Mouse (Mus musculus) liver, adult 2 months (tissue): ENCODE measurements at regions not wholly inside any gene's neighbourhood (a gene's known extent, or its start where the extent isn't known, plus 50 kb on each side); places are given as distances from the start of the nearest gene placed in this dataset.

ENCODE experiments used
- DNase-seq: peaks from one replicate; pipeline ENCODE4 v3.0.0-alpha.2; 2011; ENCODE audit warnings: low read depth, low spot score; ENCODE audit errors: extremely low read depth
- H3K27ac ChIP-seq: fragments of 200-500 bp; replicated peaks from 2 replicates; pipeline ENCODE4 v1.5.1; 2012; ENCODE audit warnings: low read depth, mild to moderate bottlenecking, control low read depth, inconsistent platforms, low read length; ENCODE audit not compliant: insufficient read depth
- H3K27me3 ChIP-seq: fragments of 200-500 bp; 2 replicates; pipeline ENCODE4 v1.6.1; 2012; ENCODE audit warnings: mild to moderate bottlenecking, moderate library complexity, low read length, inconsistent platforms; ENCODE audit not compliant: control insufficient read depth, insufficient read depth
- H3K36me3 ChIP-seq: fragments of 200-500 bp; 2 replicates; pipeline ENCODE4 v1.6.1; 2012; ENCODE audit warnings: low read length, inconsistent platforms; ENCODE audit not compliant: control insufficient read depth, insufficient read depth
- H3K4me1 ChIP-seq: fragments of 200-500 bp; 2 replicates; pipeline ENCODE4 v1.6.1; 2011; ENCODE audit warnings: low read length; ENCODE audit not compliant: control insufficient read depth, insufficient read depth
- H3K4me3 ChIP-seq: fragments of 200-500 bp; 2 replicates; pipeline ENCODE4 v1.5.1; 2011; ENCODE audit warnings: low read depth, mild to moderate bottlenecking, control low read depth, low read length, moderate library complexity; ENCODE audit not compliant: insufficient read depth
- H3K79me2 ChIP-seq: fragments of 200-500 bp; 2 replicates; pipeline ENCODE4 v1.6.1; 2012; ENCODE audit warnings: inconsistent platforms, mild to moderate bottlenecking, low read length, moderate library complexity; ENCODE audit not compliant: control insufficient read depth, insufficient read depth
- H3K9ac ChIP-seq: fragments of 200-500 bp; 2 replicates; pipeline ENCODE4 v1.6.1; 2012; ENCODE audit warnings: low read depth, mild to moderate bottlenecking, control low read depth, inconsistent platforms, low read length
- CTCF ChIP-seq: fragments of 200-500 bp; IDR thresholded peaks from 2 replicates; pipeline ENCODE4 v1.5.1; 2011; ENCODE audit warnings: low read depth, low read length, control low read depth
- POLR2A ChIP-seq: fragments of 200-500 bp; IDR thresholded peaks from 2 replicates; pipeline ENCODE4 v1.6.1; 2011; ENCODE audit warnings: low read length, control low read depth; ENCODE audit not compliant: insufficient read depth; ENCODE audit errors: extremely low read depth
- WGBS: fragments of 180-500 bp; shearing (Covaris S2); methylation state at CpG from one replicate; pipeline ENCODE4 v1.1.7; 2018; 5-methylcytosine and 5-hydroxymethylcytosine counted together

- Histone ChIP-seq H3K9ac (no peak overlapping the region), H3K4me3 (no peak overlapping the region)
- 83% methylated on average over 6 of the region's 6 CpGs for WGBS
Observed at GRCm38 (mm10) chr13:48042572-48042971, 218.5 kb upstream of the Id4 start.

GRCm38 (mm10) chr13:48046201-48046750 is 214.8 kb upstream of the Id4 start:
- H3K9ac ChIP-seq: no peak overlapping the region
- TF ChIP-seq CTCF (no peak), POLR2A (no peak)
- 81% methylated on average over 25 of the region's 25 CpGs for WGBS

More at GRCm38 (mm10) chr13:48042572-48042971, 218.5 kb upstream of the Id4 start:
- H3K27me3 ChIP-seq: no peaks in the 10 kb centered on the region
- H3K36me3 ChIP-seq: no peaks in the 10 kb centered on the region
- H3K27ac ChIP-seq: no peak overlapping the region
- TF ChIP-seq POLR2A (no peak), CTCF (no peak)
- DNase-seq: no peak
- no peaks in the 10 kb centered on the region for H3K4me1 ChIP-seq
- no peaks in the 10 kb centered on the region for H3K79me2 ChIP-seq

GRCm38 (mm10) chr13:48049796-48050195 is 211.2 kb upstream of the Id4 start:
- no peaks in the 10 kb centered on the region for H3K79me2 ChIP-seq
- H3K4me3 ChIP-seq: no peak overlapping the region
- no peak for DNase-seq
- no peaks in the 10 kb centered on the region for H3K27me3 ChIP-seq
- 87% methylated on average over 6 of the region's 6 CpGs for WGBS
- no peaks in the 10 kb centered on the region for H3K4me1 ChIP-seq
- H3K27ac ChIP-seq: no peak overlapping the region
- H3K36me3 ChIP-seq: no peaks in the 10 kb centered on the region
- no peak for TF ChIP-seq CTCF
- no peak for TF ChIP-seq POLR2A
- H3K9ac ChIP-seq: no peak overlapping the region

More at GRCm38 (mm10) chr13:48046201-48046750, 214.8 kb upstream of the Id4 start:
- Histone ChIP-seq H3K36me3 (no peaks in the 10 kb centered on the region), H3K4me1 (no peaks in the 10 kb centered on the region), H3K27me3 (no peaks in the 10 kb centered on the region), H3K79me2 (no peaks in the 10 kb centered on the region), H3K4me3 (no peak overlapping the region), H3K27ac (no peak overlapping the region)
- no peak for DNase-seq

DNA sequence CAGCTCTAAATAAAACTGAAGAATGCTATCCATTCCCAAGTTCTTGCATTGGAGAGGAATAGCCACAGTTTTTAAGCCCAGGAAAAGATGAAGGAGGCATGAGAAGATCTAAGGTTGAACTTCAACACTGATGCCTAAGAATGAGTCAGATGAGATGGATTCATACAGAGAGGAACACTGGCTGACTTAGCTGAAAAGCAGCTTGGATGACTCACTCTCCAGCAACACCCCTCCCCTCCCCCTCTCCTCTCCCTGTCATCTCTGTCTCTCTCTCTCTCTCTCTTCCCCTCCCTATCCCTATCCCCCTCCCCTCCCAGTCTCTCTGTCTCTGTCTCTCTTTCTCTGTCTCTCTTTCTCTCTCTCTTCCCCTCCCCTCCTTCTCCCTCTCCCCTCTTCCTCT is 186.4 kb upstream of the Id4 start:
- Histone ChIP-seq H3K79me2 (no peaks in the 10 kb centered on the region), H3K27ac (no peak overlapping the region), H3K9ac (no peak overlapping the region), H3K36me3 (no peaks in the 10 kb centered on the region), H3K4me3 (no peak overlapping the region), H3K4me1 (no peaks in the 10 kb centered on the region), H3K27me3 (no peaks in the 10 kb centered on the region)
- no peak for DNase-seq
- TF ChIP-seq POLR2A (no peak), CTCF (no peak)

- H3K27me3 ChIP-seq: no peaks in the 10 kb centered on the region
Observed at GRCm38 (mm10) chr13:48075315-48075714, 185.7 kb upstream of the Id4 start.

DNA sequence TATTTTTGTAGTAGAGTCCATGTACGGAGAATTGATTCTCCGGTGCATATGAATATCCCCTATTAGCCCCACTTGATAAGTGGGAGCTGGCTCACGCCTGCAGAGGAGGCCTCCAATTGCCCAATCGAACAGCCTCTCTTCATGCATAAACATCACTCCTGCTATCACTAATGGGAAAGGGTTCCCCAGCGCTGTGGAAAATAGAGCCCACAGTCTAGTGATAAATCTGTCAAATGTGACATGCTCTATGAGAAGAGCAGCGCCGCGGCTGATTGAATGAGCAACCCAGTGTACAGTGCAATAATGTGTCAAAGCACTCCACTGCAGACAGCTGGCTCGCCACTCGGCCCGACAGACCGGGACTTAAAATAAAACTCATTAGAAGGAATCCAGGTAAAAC is 182.8 kb upstream of the Id4 start:
- Histone ChIP-seq H3K79me2 (no peaks in the 10 kb centered on the region), H3K4me1 (no peaks in the 10 kb centered on the region), H3K27me3 (no peaks in the 10 kb centered on the region), H3K36me3 (no peaks in the 10 kb centered on the region), H3K4me3 (no peak overlapping the region), H3K27ac (no peak overlapping the region), H3K9ac (no peak overlapping the region)
- DNase-seq: no peak
- WGBS: 81% methylated on average over 12 of the region's 12 CpGs
- TF ChIP-seq CTCF (no peak), POLR2A (no peak)

More at GRCm38 (mm10) chr13:48075315-48075714, 185.7 kb upstream of the Id4 start:
- no peak for DNase-seq
- H3K4me1 ChIP-seq: no peaks in the 10 kb centered on the region
- no peaks in the 10 kb centered on the region for H3K36me3 ChIP-seq
- 67% methylated on average over 5 of the region's 5 CpGs for WGBS
- TF ChIP-seq CTCF (no peak), POLR2A (no peak)
- no peaks in the 10 kb centered on the region for H3K79me2 ChIP-seq
- H3K9ac ChIP-seq: no peak overlapping the region
- H3K27ac ChIP-seq: no peak overlapping the region
- H3K4me3 ChIP-seq: no peak overlapping the region
